Mouse (Mus musculus): ENCODE measurements around the gene 1700037C18Rik. TPM values are rescaled to one million over a fixed set of nuclear protein-coding genes. Genes with fewer than 3 reads are reported as not detected.

Gene 1700037C18Rik
- 6.5 to 12.6 TPM (median 11.0 TPM) in 4 replicates for total RNA-seq (2023; ENCODE audit: inconsistent age)

DNA sequence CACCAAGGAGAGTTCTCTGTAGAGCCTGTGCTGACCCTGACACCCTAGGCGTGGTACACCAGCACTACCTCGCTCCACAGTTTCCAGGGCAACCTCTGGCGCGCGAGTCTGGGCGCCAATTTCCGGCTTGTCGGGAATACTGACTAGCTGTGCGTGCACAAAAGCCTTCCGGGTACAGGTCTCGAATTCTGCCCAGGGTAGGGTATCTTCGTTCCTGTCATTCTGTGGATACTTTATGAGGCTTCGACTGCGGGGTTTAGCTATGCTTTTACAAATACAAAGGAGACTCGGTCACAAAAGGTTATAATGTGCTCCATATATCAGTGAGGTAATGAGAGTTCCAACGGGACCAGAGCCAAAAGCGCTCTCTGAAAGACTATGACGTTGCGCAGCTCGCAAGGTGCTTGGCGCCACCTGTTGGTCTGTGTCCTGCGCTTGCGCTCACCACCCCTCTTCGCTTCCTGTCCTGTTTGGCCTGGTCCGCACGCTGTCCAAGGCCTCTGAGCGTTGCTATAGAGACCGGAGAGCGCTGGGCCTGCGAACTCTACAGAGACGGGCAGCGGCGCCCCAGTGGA is at the start of gene 1700037C18Rik, which contains the start of gene Cluap1:
Gene 1700037C18Rik (minus strand): TSS at position 153 of the 575 bp plus-strand sequence.
Gene Cluap1 (plus strand): TSS at position 265 of the 575 bp plus-strand sequence.

DNA sequence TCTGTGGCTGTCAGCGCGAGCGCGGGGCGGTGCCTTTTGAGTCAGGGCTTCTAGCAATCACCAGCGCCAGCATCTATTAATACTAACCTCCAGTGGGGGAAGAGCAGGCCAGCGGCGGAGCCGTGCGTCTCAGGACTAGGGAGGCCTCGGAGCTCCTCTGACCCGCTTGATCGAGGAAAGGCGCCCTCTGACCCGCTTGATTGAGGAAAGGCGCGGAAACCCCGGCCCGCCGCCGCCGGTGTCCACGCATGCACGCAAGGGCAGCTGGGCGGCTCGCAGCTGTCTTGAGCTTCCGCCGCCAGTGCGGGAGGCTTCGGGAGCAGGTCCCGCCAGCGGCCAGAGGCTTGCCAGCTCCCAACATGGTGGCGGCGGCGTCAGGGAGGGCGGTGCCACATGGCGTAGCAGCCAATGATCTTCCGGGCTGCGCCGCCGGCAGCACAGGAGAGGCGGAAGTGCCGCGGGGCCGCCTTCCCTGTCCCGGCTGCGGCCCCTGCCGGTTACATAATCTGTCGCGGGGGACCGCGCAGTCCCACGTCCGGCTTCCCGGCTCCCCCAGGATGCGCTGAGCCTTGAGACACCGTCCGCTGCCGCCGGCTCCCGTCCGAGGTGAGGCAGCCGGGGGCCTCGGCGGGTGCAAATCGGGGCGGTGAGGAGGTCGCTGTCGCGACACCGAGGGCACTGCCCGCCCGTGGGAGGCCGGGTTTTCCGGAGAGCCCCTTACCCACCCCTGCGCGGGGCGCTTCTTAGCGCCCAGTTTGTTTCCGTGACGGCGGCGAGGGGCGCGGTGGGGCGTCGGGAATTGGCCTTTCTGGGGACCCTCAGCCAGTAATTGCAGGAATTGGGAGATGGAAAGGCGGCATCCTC is 24.1 kb downstream of the 1700037C18Rik start, which contains the start of the genes Zfp597 and Gm20695:
Gene Zfp597 (minus strand): TSS at position 361 of the 864 bp plus-strand sequence.
Gene Gm20695 (plus strand): TSS at position 448 of the 864 bp plus-strand sequence.

DNA sequence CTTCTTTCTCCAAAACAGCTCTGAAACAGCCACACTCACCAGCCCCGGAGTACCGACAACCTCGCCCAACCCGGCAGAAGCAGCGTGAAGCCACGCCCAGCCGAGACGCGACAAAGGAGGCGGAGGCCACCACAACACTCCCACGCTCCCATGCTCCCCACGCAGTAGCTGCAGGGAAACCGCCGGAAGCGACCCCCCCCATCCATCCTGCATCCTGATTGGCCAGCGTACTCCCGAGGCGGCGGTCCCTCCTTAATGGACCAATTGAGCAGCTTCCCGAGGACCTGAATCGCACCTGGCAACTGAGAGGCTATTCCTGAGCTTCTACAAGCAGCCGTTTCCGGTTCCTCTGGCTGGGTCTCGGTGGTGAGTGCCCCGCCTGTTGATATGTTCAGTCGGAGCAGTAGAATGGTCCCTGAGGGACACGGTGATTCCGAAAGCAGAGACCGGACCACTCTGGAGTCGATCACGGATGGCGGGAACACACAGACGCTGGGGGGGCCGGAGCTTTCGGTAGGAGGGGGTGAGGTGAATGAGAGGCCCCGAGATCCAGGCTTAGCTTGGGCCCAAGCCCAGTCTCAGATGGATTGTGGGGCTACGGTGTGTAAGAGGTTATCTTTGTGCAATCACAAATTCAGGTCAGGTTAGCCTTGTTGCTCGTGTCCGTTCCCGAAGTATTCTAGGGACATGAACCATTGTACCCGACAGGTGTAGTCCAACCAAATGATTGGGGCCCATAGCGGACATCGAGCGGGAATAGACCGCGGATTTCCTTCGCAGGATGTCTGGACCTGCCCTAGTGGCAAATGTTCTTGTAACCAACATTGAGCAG is 36.1 kb downstream of the 1700037C18Rik start, which contains the start of gene Naa60:
Gene Naa60 (plus strand): TSS at position 160 of the 832 bp plus-strand sequence.

GRCm38 (mm10) chr16:3846711-3847518 is 61.6 kb downstream of the 1700037C18Rik start, which contains the start of gene Zfp174:
Gene Zfp174 (plus strand): TSS chr16:3847268.

Other genes starting within 250 kb of the 1700037C18Rik start
- not detected in 4 replicates for gene Mefv, start 190.6 kb downstream of the 1700037C18Rik start, total RNA-seq (2023; ENCODE audit: inconsistent age)
- 64.0 to 68.5 TPM (median 65.1 TPM) in 4 replicates for gene Zfp263, start 164.6 kb downstream of the 1700037C18Rik start, total RNA-seq (2023; ENCODE audit: inconsistent age)
- gene Olfr15, start 77.8 kb downstream of the 1700037C18Rik start, total RNA-seq (2023; ENCODE audit: inconsistent age), result not detected in 4 replicates
- gene Zfp174, start 61.4 kb downstream of the 1700037C18Rik start, total RNA-seq (2023; ENCODE audit: inconsistent age), result 0.45 to 0.80 TPM (median 0.63 TPM) in 4 replicates
- gene Naa60, start 36.3 kb downstream of the 1700037C18Rik start, total RNA-seq (2023; ENCODE audit: inconsistent age), result 76.2 to 90.4 TPM (median 87.0 TPM) in 4 replicates
- gene Zfp597, start 24.1 kb downstream of the 1700037C18Rik start, total RNA-seq (2023; ENCODE audit: inconsistent age), result 25.5 to 30.6 TPM (median 29.4 TPM) in 4 replicates
- gene Gm20695, start 24.0 kb downstream of the 1700037C18Rik start, total RNA-seq (2023; ENCODE audit: inconsistent age), result 1.00 TPM in 1 of 4 replicates, not detected in the others
- 27.2 to 33.3 TPM (median 30.2 TPM) in 4 replicates for gene Cluap1, start 112 bp upstream of the 1700037C18Rik start, total RNA-seq (2023; ENCODE audit: inconsistent age)
- gene Nlrc3, start 67.9 kb upstream of the 1700037C18Rik start, total RNA-seq (2023; ENCODE audit: inconsistent age), result 31.7 to 36.6 TPM (median 33.7 TPM) in 4 replicates
- gene Slx4, start 95.1 kb upstream of the 1700037C18Rik start, total RNA-seq (2023; ENCODE audit: inconsistent age), result 93.2 to 106 TPM (median 99.4 TPM) in 4 replicates
- gene Dnase1, start 128.3 kb upstream of the 1700037C18Rik start, total RNA-seq (2023; ENCODE audit: inconsistent age), result not detected in 4 replicates
- 65.5 to 76.5 TPM (median 73.1 TPM) in 4 replicates for gene Trap1, start 169.1 kb upstream of the 1700037C18Rik start, total RNA-seq (2023; ENCODE audit: inconsistent age)